Mouse (Mus musculus) liver, adult 2 months (tissue): ENCODE results near the gene Hnf4a. TPM values are rescaled to one million over a fixed set of nuclear protein-coding genes. Genes with fewer than 3 reads are reported as not detected.

Source experiments
- DNase-seq: peaks from one replicate; pipeline ENCODE4 v3.0.0-alpha.2; 2011; ENCODE audit warnings: low read depth, low spot score; ENCODE audit errors: extremely low read depth
- H3K27ac ChIP-seq: fragments of 200-500 bp; replicated peaks from 2 replicates; pipeline ENCODE4 v1.5.1; 2012; ENCODE audit warnings: low read depth, mild to moderate bottlenecking, control low read depth, inconsistent platforms, low read length; ENCODE audit not compliant: insufficient read depth
- H3K27me3 ChIP-seq: fragments of 200-500 bp; 2 replicates; pipeline ENCODE4 v1.6.1; 2012; ENCODE audit warnings: mild to moderate bottlenecking, moderate library complexity, low read length, inconsistent platforms; ENCODE audit not compliant: control insufficient read depth, insufficient read depth
- H3K36me3 ChIP-seq: fragments of 200-500 bp; 2 replicates; pipeline ENCODE4 v1.6.1; 2012; ENCODE audit warnings: low read length, inconsistent platforms; ENCODE audit not compliant: control insufficient read depth, insufficient read depth
- H3K4me1 ChIP-seq: fragments of 200-500 bp; 2 replicates; pipeline ENCODE4 v1.6.1; 2011; ENCODE audit warnings: low read length; ENCODE audit not compliant: control insufficient read depth, insufficient read depth
- H3K4me3 ChIP-seq: fragments of 200-500 bp; 2 replicates; pipeline ENCODE4 v1.5.1; 2011; ENCODE audit warnings: low read depth, mild to moderate bottlenecking, control low read depth, low read length, moderate library complexity; ENCODE audit not compliant: insufficient read depth
- H3K79me2 ChIP-seq: fragments of 200-500 bp; 2 replicates; pipeline ENCODE4 v1.6.1; 2012; ENCODE audit warnings: inconsistent platforms, mild to moderate bottlenecking, low read length, moderate library complexity; ENCODE audit not compliant: control insufficient read depth, insufficient read depth
- H3K9ac ChIP-seq: fragments of 200-500 bp; 2 replicates; pipeline ENCODE4 v1.6.1; 2012; ENCODE audit warnings: low read depth, mild to moderate bottlenecking, control low read depth, inconsistent platforms, low read length
- CTCF ChIP-seq: fragments of 200-500 bp; IDR thresholded peaks from 2 replicates; pipeline ENCODE4 v1.5.1; 2011; ENCODE audit warnings: low read depth, low read length, control low read depth
- POLR2A ChIP-seq: fragments of 200-500 bp; IDR thresholded peaks from 2 replicates; pipeline ENCODE4 v1.6.1; 2011; ENCODE audit warnings: low read length, control low read depth; ENCODE audit not compliant: insufficient read depth; ENCODE audit errors: extremely low read depth
- WGBS: fragments of 180-500 bp; shearing (Covaris S2); methylation state at CpG from one replicate; pipeline ENCODE4 v1.1.7; 2018; 5-methylcytosine and 5-hydroxymethylcytosine counted together
- polyA plus RNA-seq: library from polyadenylated mRNA; depleted of rRNA; stranded (reverse); fragments of >200 nt; gene quantifications from 2 replicates; pipeline ENCODE4 v1.2.3, GENCODE M21; 2012
- total RNA-seq: library from RNA; depleted of rRNA; stranded (reverse); fragments of >200 nt; gene quantifications from 2 replicates; pipeline ENCODE4 v1.2.3, GENCODE M21; 2014

The Hnf4a gene
- total and polyA plus RNA-seq, 2 experiments = 164 to 260 TPM

- TF ChIP-seq POLR2A (no peak), CTCF (no peak)
- Histone ChIP-seq H3K27me3 (no peaks in the 10 kb centered on the region), H3K79me2 (peaks cover 5% of the 10 kb centered on the region; the same call in 1 of the 2 replicates), H3K36me3 (peaks cover 12% of the 10 kb centered on the region; the same call in 1 of the 2 replicates), H3K4me1 (peaks cover 17% of the 10 kb centered on the region), H3K4me3 (no peak overlapping the region), H3K27ac (peak overlapping the region; percentile 28; the same call in 1 of the 2 replicates), H3K9ac (no peak overlapping the region)
- DNase-seq = peak; percentile 74
- 41% methylated on average over 6 of the region's 6 CpGs for WGBS
These were observed 37.7 kb upstream of the Hnf4a start for GRCm38 (mm10) chr2:163468866-163469265.

- Histone ChIP-seq H3K9ac (no peak overlapping the region), H3K4me1 (peaks cover 17% of the 10 kb centered on the region), H3K79me2 (peaks cover 5% of the 10 kb centered on the region; the same call in 1 of the 2 replicates), H3K4me3 (no peak overlapping the region), H3K27me3 (no peaks in the 10 kb centered on the region), H3K27ac (no peak overlapping the region), H3K36me3 (peaks cover 12% of the 10 kb centered on the region; the same call in 1 of the 2 replicates)
- TF ChIP-seq CTCF = no peak
- no peak for TF ChIP-seq POLR2A
- DNase-seq = no peak
- whole genome bisulfite sequencing = 96% methylated on average over 15 of the region's 15 CpGs
These were observed 36.9 kb upstream of the Hnf4a start for GRCm38 (mm10) chr2:163469711-163470110.

- H3K27ac ChIP-seq = peak overlapping the region; percentile 94
- H3K36me3 ChIP-seq = peaks cover 12% of the 10 kb centered on the region; the same call in 1 of the 2 replicates
- peak overlapping the region; percentile 93 for H3K4me3 ChIP-seq
- WGBS = 35% methylated on average over 3 of the region's 3 CpGs
- no peak for DNase-seq
- H3K4me1 ChIP-seq = peaks cover 15% of the 10 kb centered on the region
- TF ChIP-seq POLR2A (no peak), CTCF (no peak)
- H3K79me2 ChIP-seq = peaks cover 5% of the 10 kb centered on the region; the same call in 1 of the 2 replicates
- H3K27me3 ChIP-seq = no peaks in the 10 kb centered on the region
- peak overlapping the region; percentile 48 for H3K9ac ChIP-seq
These were observed 35.5 kb upstream of the Hnf4a start for GRCm38 (mm10) chr2:163471136-163471535.

GRCm38 (mm10) chr2:163471710-163472465, 34.7 kb upstream of the Hnf4a start:
- 1% methylated on average over 36 of the region's 36 CpGs for WGBS
- Histone ChIP-seq H3K36me3 (peaks cover 12% of the 10 kb centered on the region; the same call in 1 of the 2 replicates), H3K4me3 (peak overlapping the region; percentile 93), H3K4me1 (peaks cover 15% of the 10 kb centered on the region), H3K79me2 (peaks cover 5% of the 10 kb centered on the region; the same call in 1 of the 2 replicates), H3K9ac (peak overlapping the region; percentile 95), H3K27ac (peak overlapping the region; percentile 94), H3K27me3 (no peaks in the 10 kb centered on the region)
- TF ChIP-seq CTCF (no peak), POLR2A (no peak)
- DNase-seq = peak; percentile 89

- peak within 1 kb of the TSS; percentile 94 for H3K27ac ChIP-seq
- H3K27me3 ChIP-seq = no peaks in the 10 kb centered on the region
- peak within 1 kb of the TSS; percentile 95 for H3K9ac ChIP-seq
- H3K4me1 ChIP-seq = peaks cover 15% of the 10 kb centered on the region
- H3K36me3 ChIP-seq = peaks cover 12% of the 10 kb centered on the region; the same call in 1 of the 2 replicates
- H3K4me3 ChIP-seq = peak within 1 kb of the TSS; percentile 93
- TF ChIP-seq POLR2A = peak; percentile 63
- peak; percentile 99 for TF ChIP-seq CTCF
- DNase-seq = peak; percentile 86
- peaks cover 5% of the 10 kb centered on the region; the same call in 1 of the 2 replicates for H3K79me2 ChIP-seq
- WGBS = under 1% methylated on average over 30 of the region's 30 CpGs
These were observed 34.1 kb upstream of the Hnf4a start, which contains the start of gene Fitm2 for GRCm38 (mm10) chr2:163472466-163472851. Gene Fitm2, minus strand, starts transcription at chr2:163472629.

- Histone ChIP-seq H3K9ac (no peak overlapping the region), H3K4me1 (no peaks in the 10 kb centered on the region; the same call in 1 of the 2 replicates), H3K79me2 (no peaks in the 10 kb centered on the region), H3K4me3 (no peak overlapping the region), H3K27ac (no peak overlapping the region), H3K36me3 (no peaks in the 10 kb centered on the region), H3K27me3 (no peaks in the 10 kb centered on the region)
- no peak for TF ChIP-seq POLR2A
- peak; percentile 48 for TF ChIP-seq CTCF
- no peak for DNase-seq
- WGBS = 72% methylated on average over 18 of the region's 18 CpGs
These were observed 26.3 kb upstream of the Hnf4a start for GRCm38 (mm10) chr2:163480191-163480825.
